Mouse (Mus musculus) neural tube, embryonic 13.5 days (tissue): ENCODE measurements around the gene Rrp1b. TPM values are rescaled to one million over a fixed set of nuclear protein-coding genes. Genes with fewer than 3 reads are reported as not detected.
"Not testable (repeated sequence)": the region's sequence is repeated elsewhere in the genome, so short reads cannot be mapped to it uniquely, and the experiment has no call there.

Experiments used
- ATAC-seq: fragments of 200-750 bp; cut with Nextera tagmentation; 2 replicates; pipeline ENCODE4 v1.8.0; 2017; ENCODE audit warnings: low read depth, mild to moderate bottlenecking, moderate TSS enrichment, moderate library complexity
- H3K27ac ChIP-seq: fragments of 300-500 bp; sonication (generic); replicated peaks from 2 replicates; pipeline ENCODE4 v1.5.1; 2015; ENCODE audit warnings: moderate library complexity, mild to moderate bottlenecking, inconsistent platforms
- H3K27me3 ChIP-seq: fragments of 300-500 bp; sonication (generic); 2 replicates; pipeline ENCODE4 v1.6.1; 2015; ENCODE audit warnings: mild to moderate bottlenecking, inconsistent platforms
- H3K36me3 ChIP-seq: fragments of 300-500 bp; sonication (generic); 2 replicates; pipeline ENCODE4 v1.6.1; 2015; ENCODE audit warnings: mild to moderate bottlenecking, inconsistent platforms
- H3K4me1 ChIP-seq: fragments of 300-500 bp; sonication (generic); replicated peaks from 2 replicates; pipeline ENCODE4 v1.6.1; 2015; ENCODE audit warnings: inconsistent platforms
- H3K4me2 ChIP-seq: fragments of 300-500 bp; sonication (generic); 2 replicates; pipeline ENCODE4 v1.6.1; 2015; ENCODE audit warnings: inconsistent platforms, mild to moderate bottlenecking, moderate library complexity
- H3K4me3 ChIP-seq: fragments of 300-500 bp; sonication (generic); 2 replicates; pipeline ENCODE4 v1.5.1; 2015; ENCODE audit warnings: mild to moderate bottlenecking, inconsistent platforms
- H3K9ac ChIP-seq: fragments of 300-500 bp; sonication (generic); 2 replicates; pipeline ENCODE4 v1.6.1; 2015; ENCODE audit warnings: moderate library complexity, mild to moderate bottlenecking, inconsistent platforms
- H3K9me3 ChIP-seq: fragments of 300-500 bp; sonication (generic); 2 replicates; pipeline ENCODE4 v1.6.1; 2016; ENCODE audit warnings: inconsistent platforms
- WGBS: fragments of 180-500 bp; shearing (Covaris S2); methylation state at CpG from one replicate; pipeline ENCODE4 v1.1.7; 2015; 5-methylcytosine and 5-hydroxymethylcytosine counted together
- polyA plus RNA-seq: library from polyadenylated mRNA; unstranded; fragments of >200 nt; fragmentation: Nextera tagmentation; extraction: Ambion mirVana; gene quantifications from 2 replicates; pipeline ENCODE4 v1.2.1, GENCODE M21; 2015

The Rrp1b gene
- polyA plus RNA-seq, 1 experiment from 2014 or later, result 33.1 TPM

DNA sequence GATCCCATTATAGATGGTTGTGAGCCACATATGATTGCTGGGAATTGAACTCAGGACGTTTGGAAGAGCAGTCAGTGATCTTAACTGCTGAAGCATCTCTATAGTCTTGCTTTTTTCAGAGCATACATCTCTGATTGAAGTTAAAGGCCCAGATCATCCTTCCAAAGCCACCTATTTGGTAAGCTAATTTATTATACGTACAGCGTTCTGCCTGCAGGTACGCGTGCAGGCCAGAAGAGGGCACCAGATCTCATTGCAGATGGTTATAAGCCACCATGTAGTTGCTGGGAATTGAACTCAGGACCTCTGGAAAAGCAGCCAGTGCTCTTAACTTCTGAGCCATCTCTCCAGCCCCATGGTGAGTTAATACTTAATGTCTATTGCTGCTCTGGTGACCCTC, 57.0 kb downstream of the Rrp1b start:
- H3K27ac ChIP-seq, result no peak overlapping the region
- H3K9me3 ChIP-seq, result 0 out of 2 replicates have a peak, but pooled peaks cover 3% of the 10 kb centered on the region
- 84% methylated on average over 5 of the region's 5 CpGs for WGBS
- H3K4me3 ChIP-seq, result no peak overlapping the region
- no peak for ATAC-seq
- H3K9ac ChIP-seq, result no peak overlapping the region
- no peak overlapping the region for H3K4me2 ChIP-seq
- peaks cover 19% of the 10 kb centered on the region for H3K4me1 ChIP-seq
- no peaks in the 10 kb centered on the region for H3K36me3 ChIP-seq
- peaks cover 8% of the 10 kb centered on the region; the same call in 1 of the 2 replicates for H3K27me3 ChIP-seq

DNA sequence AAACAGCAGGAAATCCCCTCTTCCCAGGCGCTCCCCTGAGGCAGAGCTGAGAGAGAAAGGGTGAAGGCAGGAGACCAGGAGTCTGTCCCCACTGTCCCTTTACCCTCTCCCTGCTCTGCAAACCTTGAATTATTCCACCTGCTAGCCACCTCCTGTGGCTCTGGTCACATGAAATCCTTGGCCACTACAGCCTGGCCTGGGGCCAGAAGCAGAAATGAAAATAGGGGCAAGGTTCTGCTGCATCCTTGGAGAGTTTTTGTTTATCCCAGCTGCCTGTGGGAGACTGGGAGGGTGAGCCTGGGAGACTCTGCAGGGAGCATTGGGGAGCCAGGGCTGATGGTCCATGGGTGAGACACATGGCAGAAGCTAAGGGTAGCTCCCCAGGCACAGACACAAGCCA, 61.8 kb downstream of the Rrp1b start:
- no peaks in the 10 kb centered on the region for H3K36me3 ChIP-seq
- no peak for ATAC-seq
- H3K27me3 ChIP-seq, result peaks cover 38% of the 10 kb centered on the region
- H3K9ac ChIP-seq, result no peak overlapping the region
- 0 out of 2 replicates have a peak, but pooled peaks cover 3% of the 10 kb centered on the region for H3K9me3 ChIP-seq
- H3K27ac ChIP-seq, result no peak overlapping the region
- H3K4me1 ChIP-seq, result peaks cover 12% of the 10 kb centered on the region
- 83% methylated on average over 1 of the region's 1 CpGs for WGBS
- H3K4me3 ChIP-seq, result no peak overlapping the region
- no peak overlapping the region for H3K4me2 ChIP-seq

DNA sequence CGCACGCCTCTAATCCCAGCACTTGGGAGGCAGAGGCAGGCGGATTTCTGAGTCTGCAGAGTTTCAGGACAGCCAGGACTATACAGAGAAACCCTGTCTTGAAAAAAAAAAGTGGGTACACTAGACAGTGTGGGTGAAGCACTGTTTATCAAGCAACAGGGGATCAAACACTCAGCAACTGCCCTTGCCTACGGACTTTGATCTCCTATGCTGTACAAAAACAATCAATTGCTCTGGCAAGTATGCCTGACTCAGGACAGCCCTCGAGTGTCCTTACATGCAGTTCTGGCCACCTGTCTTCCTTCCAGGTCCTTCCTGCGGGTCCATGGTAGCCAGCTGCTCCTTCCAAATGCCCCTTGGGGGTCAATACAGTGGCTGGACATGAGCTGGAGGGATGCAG, 63.0 kb downstream of the Rrp1b start:
- H3K4me3 ChIP-seq, H3K4me2 ChIP-seq, H3K27ac ChIP-seq, H3K36me3 ChIP-seq, ATAC-seq, H3K9me3 ChIP-seq, H3K9ac ChIP-seq: not testable (repeated sequence)
- 86% methylated on average over 6 of the region's 6 CpGs for WGBS
- H3K4me1 ChIP-seq, result peaks cover 12% of the 10 kb centered on the region
- H3K27me3 ChIP-seq, result peaks cover 43% of the 10 kb centered on the region

DNA sequence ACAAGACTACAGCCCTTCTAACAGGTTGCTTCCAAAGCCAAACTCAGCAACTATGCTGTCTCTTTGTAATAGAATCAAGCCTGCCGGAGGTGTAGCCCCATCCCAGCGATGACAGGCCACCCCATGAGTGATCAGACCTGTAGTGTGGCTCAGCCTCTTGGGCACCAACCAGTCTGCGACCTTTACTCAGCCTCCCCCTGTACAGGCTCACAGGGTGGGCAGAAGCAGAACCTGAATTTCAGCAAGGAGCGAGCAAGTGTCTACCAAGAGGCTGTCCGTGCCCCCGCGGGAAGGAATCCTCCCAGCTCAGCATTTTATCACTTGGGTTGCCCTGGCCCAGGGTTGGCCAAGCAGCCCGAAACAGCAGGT, 63.7 kb downstream of the Rrp1b start:
- H3K9me3 ChIP-seq, result no peaks in the 10 kb centered on the region
- peak; percentile 38; the same call in 1 of the 2 replicates for ATAC-seq
- WGBS, result 32% methylated on average over 8 of the region's 8 CpGs
- no peak overlapping the region for H3K27ac ChIP-seq
- no peaks in the 10 kb centered on the region for H3K36me3 ChIP-seq
- peak overlapping the region; percentile 48 for H3K4me3 ChIP-seq
- H3K4me1 ChIP-seq, result peaks cover 12% of the 10 kb centered on the region
- peak overlapping the region; percentile 70 for H3K9ac ChIP-seq
- peak overlapping the region; percentile 84 for H3K4me2 ChIP-seq
- peaks cover 43% of the 10 kb centered on the region for H3K27me3 ChIP-seq

DNA sequence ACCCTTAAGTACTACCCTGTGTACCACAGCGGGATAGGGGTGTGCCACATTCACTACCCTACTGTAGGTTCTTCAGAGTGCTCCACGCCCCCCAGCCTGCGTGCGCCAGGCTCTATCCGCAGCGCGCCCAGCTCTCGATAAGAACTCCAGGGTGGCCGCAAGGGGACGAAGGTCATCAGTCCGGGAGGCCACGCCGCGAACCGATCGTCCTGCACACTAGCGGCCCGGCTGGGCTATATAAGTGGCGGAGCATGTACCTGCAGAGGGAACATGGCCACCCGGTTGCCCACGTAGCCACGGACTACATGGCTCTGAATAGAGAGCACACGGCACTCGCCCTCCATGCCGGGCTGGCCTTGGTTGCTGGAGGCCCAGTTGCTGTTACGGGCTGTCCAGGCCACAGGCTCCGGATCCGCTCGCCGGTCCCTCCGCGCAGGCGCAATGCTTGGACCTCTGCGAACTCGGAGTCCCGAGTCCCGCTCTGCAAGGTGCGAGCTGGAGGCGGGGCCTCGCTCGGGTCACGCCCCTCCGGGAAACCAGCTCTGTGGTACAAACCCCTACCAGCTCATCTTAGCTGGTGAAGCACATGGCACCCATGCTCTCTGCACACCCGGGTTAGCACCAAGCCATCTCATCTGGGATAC, 64.2 kb downstream of the Rrp1b start:
- H3K4me3 ChIP-seq, result peak overlapping the region; percentile 48
- ATAC-seq, result peak; percentile 87
- 2% methylated on average over 44 of the region's 44 CpGs for WGBS
- peaks cover 46% of the 10 kb centered on the region for H3K27me3 ChIP-seq
- peak overlapping the region; percentile 84 for H3K4me2 ChIP-seq
- peak overlapping the region; percentile 70 for H3K9ac ChIP-seq
- peaks cover 12% of the 10 kb centered on the region for H3K4me1 ChIP-seq
- no peaks in the 10 kb centered on the region for H3K36me3 ChIP-seq
- H3K9me3 ChIP-seq, result no peaks in the 10 kb centered on the region
- no peak overlapping the region for H3K27ac ChIP-seq

DNA sequence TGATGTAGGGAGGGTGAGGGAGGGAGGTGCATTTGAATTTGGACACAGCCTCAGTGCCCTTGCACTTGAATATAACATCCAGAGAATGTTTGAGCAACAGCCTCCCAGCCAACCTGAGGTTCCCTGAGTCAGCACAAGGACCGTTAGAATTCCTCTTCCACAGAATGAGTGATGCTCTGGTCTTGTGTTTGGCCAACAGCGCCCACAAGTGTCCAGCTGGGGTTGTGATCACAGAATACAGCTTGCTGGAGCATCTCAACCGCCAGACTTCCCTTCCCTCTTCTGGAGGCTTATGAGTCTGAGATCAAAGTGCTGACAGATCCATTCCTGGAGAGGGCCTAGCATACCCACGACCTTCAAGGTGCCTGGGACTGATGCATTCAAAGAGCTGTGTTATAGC, 67.2 kb downstream of the Rrp1b start:
- WGBS, result 21% methylated on average over 4 of the region's 4 CpGs
- no peak overlapping the region for H3K27ac ChIP-seq
- no peak overlapping the region for H3K4me3 ChIP-seq
- no peak overlapping the region for H3K9ac ChIP-seq
- peaks cover 12% of the 10 kb centered on the region for H3K4me1 ChIP-seq
- no peaks in the 10 kb centered on the region for H3K9me3 ChIP-seq
- ATAC-seq, result no peak
- peaks cover 40% of the 10 kb centered on the region for H3K27me3 ChIP-seq
- no peak overlapping the region for H3K4me2 ChIP-seq
- H3K36me3 ChIP-seq, result no peaks in the 10 kb centered on the region

DNA sequence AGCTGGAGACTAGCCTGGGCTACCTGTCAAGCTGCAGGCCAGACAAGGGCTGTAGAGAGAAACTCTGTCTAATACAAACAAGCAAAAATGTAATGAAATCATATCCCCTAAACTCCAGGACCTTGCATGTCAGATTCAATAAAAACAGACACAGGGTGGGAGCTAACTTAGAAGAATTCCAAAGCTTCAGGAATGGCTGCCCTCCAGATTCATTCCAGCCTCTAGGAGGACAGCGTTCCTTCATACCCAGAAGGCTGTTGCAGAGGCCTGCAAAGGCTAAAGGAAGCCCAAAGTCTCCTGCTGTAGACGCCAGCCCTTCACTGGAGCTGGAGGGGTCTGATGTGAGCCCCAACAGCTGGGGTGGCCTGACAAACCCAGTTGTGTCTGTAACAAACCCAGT, 70.5 kb downstream of the Rrp1b start:
- H3K4me1 ChIP-seq, result no peaks in the 10 kb centered on the region
- no peak for ATAC-seq
- H3K4me2 ChIP-seq, result no peak overlapping the region
- H3K27me3 ChIP-seq, result peaks cover 26% of the 10 kb centered on the region; the same call in 1 of the 2 replicates
- H3K9me3 ChIP-seq, result no peaks in the 10 kb centered on the region
- H3K9ac ChIP-seq, result no peak overlapping the region
- H3K36me3 ChIP-seq, result no peaks in the 10 kb centered on the region
- no peak overlapping the region for H3K4me3 ChIP-seq
- 78% methylated on average over 2 of the region's 2 CpGs for WGBS
- no peak overlapping the region for H3K27ac ChIP-seq

DNA sequence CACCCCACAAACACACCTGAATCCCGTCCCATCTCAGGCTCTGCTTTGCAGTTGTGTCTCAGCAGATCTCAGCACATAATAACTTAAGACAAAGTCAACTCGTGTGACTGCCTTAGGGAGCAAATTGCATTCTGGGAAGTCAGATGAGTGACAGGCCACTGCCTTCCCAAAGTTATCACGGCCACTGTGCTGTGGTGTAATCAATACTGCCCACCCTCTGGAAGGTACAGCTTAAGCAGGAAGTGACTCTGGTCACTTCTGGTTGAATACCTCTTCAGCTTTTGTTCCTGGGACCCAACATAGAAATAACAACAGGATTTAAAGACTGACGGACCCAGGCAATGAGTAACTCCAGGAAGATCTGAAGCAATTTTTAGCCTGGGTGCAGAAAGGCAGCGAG, 72.0 kb downstream of the Rrp1b start:
- no peak overlapping the region for H3K4me2 ChIP-seq
- H3K36me3 ChIP-seq, result no peaks in the 10 kb centered on the region
- 0 out of 2 replicates have a peak, but pooled peaks cover under 1% of the 10 kb centered on the region for H3K4me1 ChIP-seq
- H3K9me3 ChIP-seq, result no peaks in the 10 kb centered on the region
- H3K27ac ChIP-seq, result no peak overlapping the region
- peaks cover 23% of the 10 kb centered on the region for H3K27me3 ChIP-seq
- ATAC-seq, result no peak
- WGBS, result 77% methylated on average over 5 of the region's 5 CpGs
- H3K4me3 ChIP-seq, result no peak overlapping the region
- H3K9ac ChIP-seq, result no peak overlapping the region

DNA sequence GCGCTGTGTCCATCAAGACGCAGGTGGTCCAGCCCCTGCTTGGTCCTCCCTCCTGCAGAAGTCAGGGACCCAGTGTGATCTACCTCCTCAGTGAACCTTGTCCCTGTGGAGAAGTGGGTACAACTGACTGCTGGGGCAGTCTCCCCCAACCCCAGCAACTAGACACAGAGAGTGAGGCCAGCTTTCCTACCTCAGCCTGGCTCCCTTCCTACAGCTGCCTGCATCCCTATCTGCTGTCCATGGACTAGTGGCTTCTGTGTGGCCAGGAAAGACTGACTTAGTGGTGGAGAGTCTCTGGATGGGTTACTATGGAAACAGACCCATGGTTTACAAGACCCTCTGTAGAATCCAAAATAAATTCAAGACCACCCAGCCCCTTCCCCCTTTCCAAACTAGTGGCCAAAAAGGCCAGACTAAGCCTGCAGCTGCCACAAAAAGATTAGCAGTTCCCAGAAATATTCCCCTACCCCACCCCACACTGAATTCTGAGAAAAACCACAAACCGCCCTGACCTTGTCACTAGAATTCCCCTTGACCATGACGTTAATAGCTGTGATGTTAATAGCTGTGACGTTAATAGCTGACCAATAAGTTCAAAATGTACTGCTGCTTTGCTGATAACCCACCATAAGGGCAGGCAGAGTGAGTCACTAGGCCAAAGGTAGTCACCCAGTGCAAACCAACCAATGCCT, 72.6 kb downstream of the Rrp1b start:
- H3K36me3 ChIP-seq, H3K4me1 ChIP-seq, ATAC-seq, H3K9me3 ChIP-seq, H3K27ac ChIP-seq, H3K9ac ChIP-seq, H3K4me3 ChIP-seq, H3K4me2 ChIP-seq: not testable (repeated sequence)
- peaks cover 25% of the 10 kb centered on the region for H3K27me3 ChIP-seq
- WGBS, result 81% methylated on average over 5 of the region's 5 CpGs

DNA sequence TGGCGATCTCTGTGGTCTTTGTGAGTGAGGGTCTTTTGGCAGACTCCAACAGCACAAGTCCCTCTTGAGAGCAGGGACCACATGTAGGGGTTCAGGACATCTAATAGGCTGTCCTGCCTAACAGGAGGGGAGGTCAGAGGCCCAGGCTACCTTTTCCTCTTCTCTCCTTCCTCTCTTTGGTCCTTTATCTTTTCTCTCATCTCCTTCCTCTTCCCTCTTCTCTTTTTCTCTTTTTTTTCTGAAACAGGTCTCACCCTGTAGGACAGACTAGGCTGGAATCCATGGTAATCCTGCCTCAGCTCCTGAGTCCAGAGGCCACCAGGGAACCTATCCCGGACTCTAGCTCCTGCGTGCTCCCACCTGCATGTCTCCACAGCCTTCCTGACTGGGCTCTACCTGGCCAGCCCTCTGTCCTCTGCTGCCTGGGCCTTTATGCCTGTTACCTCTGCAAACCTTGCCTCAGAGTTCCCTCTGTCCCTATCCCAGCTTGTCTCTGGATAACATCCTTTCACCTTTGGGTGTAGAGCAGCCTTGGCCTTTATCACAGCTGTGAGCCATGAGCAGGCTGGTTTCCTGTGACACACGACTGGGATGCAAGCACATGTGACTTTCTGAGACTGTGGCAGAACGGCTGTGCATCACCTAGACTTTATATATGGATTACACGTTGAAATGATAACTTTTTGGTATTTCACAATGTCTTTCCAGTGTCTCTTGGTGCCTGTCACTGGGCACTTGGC, 73.5 kb downstream of the Rrp1b start:
- no peak overlapping the region for H3K27ac ChIP-seq
- no peak overlapping the region for H3K4me3 ChIP-seq
- H3K36me3 ChIP-seq, result no peaks in the 10 kb centered on the region
- WGBS, result 77% methylated on average over 6 of the region's 6 CpGs
- no peaks in the 10 kb centered on the region for H3K9me3 ChIP-seq
- H3K4me1 ChIP-seq, result peaks cover 15% of the 10 kb centered on the region
- no peak overlapping the region for H3K9ac ChIP-seq
- peaks cover 33% of the 10 kb centered on the region for H3K27me3 ChIP-seq
- no peak for ATAC-seq
- no peak overlapping the region for H3K4me2 ChIP-seq

DNA sequence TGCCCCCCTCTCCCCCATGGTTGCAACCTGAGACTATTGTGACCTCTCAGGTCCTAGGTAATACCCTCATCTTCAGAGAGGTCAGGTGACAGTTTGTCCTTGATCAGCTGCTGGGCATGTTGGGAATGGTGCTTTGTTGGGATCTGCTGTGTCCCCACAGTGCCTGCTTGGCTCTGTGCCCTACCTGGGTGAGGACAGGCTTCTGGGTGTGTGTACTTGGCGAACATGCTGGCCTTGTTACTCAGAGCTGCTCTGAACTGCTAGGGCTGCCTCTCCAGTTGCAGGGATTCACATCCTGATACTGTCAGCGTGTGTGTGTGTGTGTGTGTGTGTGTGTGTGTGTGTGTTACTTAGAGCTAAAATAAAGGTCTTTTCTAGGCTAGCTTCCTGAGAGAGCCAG, 74.5 kb downstream of the Rrp1b start:
- H3K4me1 ChIP-seq, result peaks cover 17% of the 10 kb centered on the region
- ATAC-seq, result no peak
- no peak overlapping the region for H3K27ac ChIP-seq
- H3K36me3 ChIP-seq, result no peaks in the 10 kb centered on the region
- WGBS, result 55% methylated on average over 2 of the region's 2 CpGs
- H3K4me3 ChIP-seq, result no peak overlapping the region
- H3K27me3 ChIP-seq, result peaks cover 35% of the 10 kb centered on the region
- H3K9ac ChIP-seq, result no peak overlapping the region
- H3K4me2 ChIP-seq, result no peak overlapping the region
- no peaks in the 10 kb centered on the region for H3K9me3 ChIP-seq

DNA sequence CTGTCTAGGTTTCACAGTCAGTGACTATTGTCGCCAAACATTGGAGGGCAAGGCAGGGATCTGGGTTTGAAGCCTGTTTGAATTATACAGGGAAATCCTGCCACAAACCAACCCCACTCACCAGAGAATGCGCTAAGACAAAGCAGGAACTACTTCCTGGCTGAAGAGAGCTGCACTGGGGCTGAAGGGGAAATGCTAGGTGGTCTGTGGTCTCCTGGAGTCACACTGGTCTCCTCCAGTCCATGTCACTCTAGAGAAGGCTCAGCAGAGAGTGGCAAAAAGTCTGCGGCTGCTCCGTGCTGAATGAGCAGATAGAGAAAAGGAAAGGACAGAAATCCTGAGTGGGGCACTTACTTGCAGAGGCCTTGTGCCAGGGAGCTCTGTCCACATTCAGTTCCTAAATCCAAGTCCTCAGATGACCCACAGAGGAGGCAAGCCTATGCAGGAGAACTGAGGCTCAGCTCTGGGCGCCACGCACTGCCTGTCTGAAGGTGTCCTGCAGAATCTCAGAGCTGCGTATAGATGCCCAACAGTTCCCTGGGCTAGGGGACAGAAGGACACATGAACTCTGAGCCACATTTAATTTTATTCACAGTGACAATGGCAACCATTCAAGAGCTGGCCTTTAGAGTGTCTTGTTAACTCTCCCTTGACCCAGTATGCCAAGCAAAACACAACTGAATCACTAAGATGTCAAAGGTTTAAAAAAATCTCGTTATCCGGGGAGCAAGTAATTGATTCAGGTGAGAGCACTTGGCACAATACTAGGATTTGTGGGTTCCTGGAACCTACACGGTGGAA, 75.3 kb downstream of the Rrp1b start:
- no peaks in the 10 kb centered on the region for H3K36me3 ChIP-seq
- peaks cover 17% of the 10 kb centered on the region for H3K4me1 ChIP-seq
- H3K4me2 ChIP-seq, result no peak overlapping the region
- H3K27ac ChIP-seq, result no peak overlapping the region
- no peak for ATAC-seq
- H3K4me3 ChIP-seq, result no peak overlapping the region
- H3K9me3 ChIP-seq, result no peaks in the 10 kb centered on the region
- WGBS, result 80% methylated on average over 10 of the region's 10 CpGs
- peaks cover 43% of the 10 kb centered on the region for H3K27me3 ChIP-seq
- no peak overlapping the region for H3K9ac ChIP-seq
